8 mouse cellular contexts compared by ENCODE assay signal in genomic region chr13:28417929-28418881, GRCm38 (mm10).
A peak's percentile ranks its signal among the peaks of the same experiment; 100 is the strongest.
DNase-seq lines count a peak whose midpoint lies in the region; ATAC-seq and TF ChIP-seq lines count a peak whose summit lies in the region.

No protein-coding gene starts in this region.

- H3K9ac ChIP-seq in forebrain, embryonic 14.5 days (ENCODE audit: low read length) = peak overlapping the region; percentile 59
- peak overlapping the region; percentile 41 for H3K9ac ChIP-seq in heart, postnatal 0 days (replicated peaks; ENCODE audit: low read depth, low read length)
- H3K9ac ChIP-seq in liver, embryonic 11.5 days (ENCODE audit: low read depth, low read length) = no peak overlapping the region

- ATAC-seq in forebrain, embryonic 14.5 days = peak; percentile 11
- peak; percentile 81 for ATAC-seq in heart, postnatal 0 days (ENCODE audit: insufficient read depth, low read depth)
- ATAC-seq in liver, embryonic 11.5 days (replicated peaks; ENCODE audit: low FRiP score) = peak; percentile 76
- 0 out of 2 replicates have a peak, but pooled peaks have one; percentile 22 for ATAC-seq in monocyte, adult 5-6 weeks (replicated peaks; ENCODE audit: insufficient number of reproducible peaks, low FRiP score, low TSS enrichment, poor library complexity, severe bottlenecking)

- H3K4me3 ChIP-seq in forebrain, embryonic 14.5 days (ENCODE audit: low read depth, low read length) = peak overlapping the region; percentile 19
- H3K4me3 ChIP-seq in heart, postnatal 0 days (ENCODE audit: low read depth, low read length) = peak overlapping the region; percentile 35
- H3K4me3 ChIP-seq in liver, embryonic 11.5 days (ENCODE audit: low read depth, low read length) = no peak overlapping the region

- H3K36me3 ChIP-seq in forebrain, embryonic 14.5 days (ENCODE audit: control insufficient read depth, insufficient read depth, low read length) = no peaks in the 10 kb centered on the region
- no peaks in the 10 kb centered on the region for H3K36me3 ChIP-seq in heart, postnatal 0 days (replicated peaks; ENCODE audit: control insufficient read depth, insufficient read depth, low read length)
- no peaks in the 10 kb centered on the region for H3K36me3 ChIP-seq in liver, embryonic 11.5 days (ENCODE audit: control insufficient read depth, insufficient read depth, low read length)

- DNase-seq in urinary bladder, postnatal 14 days (ENCODE audit: low spot score) = peak; percentile 33
- no peak for DNase-seq in urinary bladder, adult 2 months (ENCODE audit: low spot score)
- DNase-seq in forebrain, embryonic 14.5 days (ENCODE audit: low spot score) = peak; percentile 73
- peak; percentile 82 for DNase-seq in heart, postnatal 0 days (ENCODE audit: low spot score)
- DNase-seq in kidney, postnatal 25 days = peak; percentile 47 to 61
- DNase-seq in liver, embryonic 11.5 days (ENCODE audit: low spot score) = peak; percentile 56
- DNase-seq in telencephalon, adult 2 months (ENCODE audit: low read depth, low spot score) = peak; percentile 40

- peaks cover 46% of the 10 kb centered on the region for H3K4me1 ChIP-seq in forebrain, embryonic 14.5 days (ENCODE audit: control insufficient read depth, insufficient read depth, low read length)
- peaks cover 18% of the 10 kb centered on the region for H3K4me1 ChIP-seq in heart, postnatal 0 days (ENCODE audit: control insufficient read depth, insufficient read depth)
- peaks cover 9% of the 10 kb centered on the region for H3K4me1 ChIP-seq in liver, embryonic 11.5 days (replicated peaks; ENCODE audit: control insufficient read depth, insufficient read depth, low read length)

- H3K27me3 ChIP-seq in forebrain, embryonic 14.5 days (replicated peaks; ENCODE audit: control insufficient read depth, insufficient read depth, low read length) = no peaks in the 10 kb centered on the region
- no peaks in the 10 kb centered on the region for H3K27me3 ChIP-seq in heart, postnatal 0 days (ENCODE audit: control insufficient read depth, insufficient read depth, low read length)
- no peaks in the 10 kb centered on the region for H3K27me3 ChIP-seq in liver, embryonic 11.5 days (replicated peaks; ENCODE audit: control insufficient read depth, insufficient read depth, low read length)

- TF ChIP-seq CTCF in heart, postnatal 0 days (IDR thresholded peaks at IDR 0.05; ENCODE audit: low read depth) = no peak

- peak overlapping the region; percentile 49 for H3K4me2 ChIP-seq in forebrain, embryonic 14.5 days (ENCODE audit: low read length)
- H3K4me2 ChIP-seq in heart, postnatal 0 days (ENCODE audit: low read depth, low read length) = peak overlapping the region; percentile 63
- peak overlapping the region; percentile 52 for H3K4me2 ChIP-seq in liver, embryonic 11.5 days

- 10% methylated on average over 11 of the region's 11 CpGs for WGBS in forebrain, embryonic 14.5 days
- WGBS in heart, postnatal 0 days = 13% methylated on average over 11 of the region's 11 CpGs
- 27% methylated on average over 11 of the region's 11 CpGs for WGBS in liver, embryonic 11.5 days

- no peaks in the 10 kb centered on the region for H3K9me3 ChIP-seq in forebrain, embryonic 14.5 days (replicated peaks; ENCODE audit: control insufficient read depth, low read length)
- H3K9me3 ChIP-seq in heart, postnatal 0 days (replicated peaks; ENCODE audit: control insufficient read depth, low read length) = no peaks in the 10 kb centered on the region
- H3K9me3 ChIP-seq in liver, embryonic 11.5 days (ENCODE audit: control insufficient read depth, low read length) = no peaks in the 10 kb centered on the region

- H3K27ac ChIP-seq in forebrain, embryonic 14.5 days (ENCODE audit: low read depth, low read length) = peak overlapping the region; percentile 96
- H3K27ac ChIP-seq in heart, postnatal 0 days (ENCODE audit: low read depth) = peak overlapping the region; percentile 94
- peak overlapping the region; percentile 74 for H3K27ac ChIP-seq in liver, embryonic 11.5 days (ENCODE audit: low read depth, low read length)

- TF ChIP-seq EP300 in heart, postnatal 0 days (IDR thresholded peaks at IDR 0.05; ENCODE audit: low read depth) = peak; percentile 83; the same call in 1 of the 2 replicates

Comparison
In these comparisons a context has a peak if more than half of its experiments do, and no peak if none do; other contexts are left out.
1. ATAC-seq: peak in every context shown above with its lines; median percentile 81 in heart, postnatal 0 days; 76 in liver, embryonic 11.5 days; 22 in monocyte, adult 5-6 weeks; 11 in forebrain, embryonic 14.5 days.